Mouse (Mus musculus) lung, adult 2 months (tissue): ENCODE data around the gene Ext2.

ENCODE experiments used
- CTCF ChIP-seq: fragments of 200-500 bp; IDR thresholded peaks from 2 replicates; pipeline ENCODE4 v1.5.1; 2011; ENCODE audit warnings: mild to moderate bottlenecking, low read length, control low read depth; ENCODE audit not compliant: insufficient read depth
- POLR2A ChIP-seq: fragments of 200-500 bp; IDR thresholded peaks from 2 replicates; pipeline ENCODE4 v1.6.1; 2011; ENCODE audit warnings: low read depth, mild to moderate bottlenecking, control low read depth, low read length, borderline replicate concordance; ENCODE audit errors: extremely low read depth

GRCm38 (mm10) chr2:93868566-93868965 is 46.2 kb upstream of the Ext2 start:
- TF ChIP-seq CTCF (no peak), POLR2A (no peak)
